Mouse (Mus musculus): ENCODE measurements around the gene Il16. TPM values are rescaled to one million over a fixed set of nuclear protein-coding genes. Genes with fewer than 3 reads are reported as not detected.

The Il16 gene
- polyA plus RNA-seq, 1 experiment: not detected

DNA sequence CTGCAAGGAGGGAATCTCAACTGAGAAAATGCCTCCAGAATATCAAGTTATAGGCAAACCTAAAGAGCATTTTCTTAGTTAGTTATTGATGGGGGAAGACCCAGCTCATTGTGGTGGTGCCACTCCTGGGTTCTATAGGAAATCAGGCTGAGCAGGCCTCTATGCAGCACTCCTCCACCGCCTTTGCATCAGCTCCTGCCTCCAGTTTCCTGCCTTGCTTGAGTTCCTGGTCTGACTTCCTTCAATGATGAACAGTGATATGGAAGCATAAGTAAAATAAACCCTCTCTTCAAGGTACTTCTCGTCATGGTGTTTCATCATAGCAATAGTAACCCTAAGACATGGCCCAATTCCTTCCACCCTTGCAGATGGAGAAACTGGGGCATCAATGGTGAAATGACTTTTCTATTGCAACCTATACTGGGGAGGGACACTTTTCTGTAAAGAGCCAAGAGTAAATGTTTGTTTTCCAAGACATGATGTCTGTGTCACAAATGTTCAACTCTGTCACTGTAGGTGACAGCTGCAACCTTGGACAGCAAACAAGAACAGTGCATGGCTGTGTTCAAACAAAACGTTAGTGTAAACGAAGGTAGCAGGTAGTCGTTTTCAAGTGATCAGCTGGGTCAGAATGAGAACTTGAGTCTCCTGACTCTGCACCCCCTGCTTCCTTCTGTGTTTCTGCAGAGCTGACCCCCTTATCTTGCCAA lies 77.4 kb downstream of the Il16 start:
- no peak for TF ChIP-seq GATA1 (IDR thresholded peaks at IDR 0.05; ENCODE audit: low read length)

- no peak for TF ChIP-seq GATA1 (IDR thresholded peaks at IDR 0.05; ENCODE audit: low read length)
Observed at GRCm38 (mm10) chr7:83666087-83666595, 79.4 kb downstream of the Il16 start.

- TF ChIP-seq GATA1 (IDR thresholded peaks at IDR 0.05; ENCODE audit: low read length): no peak
Observed at GRCm38 (mm10) chr7:83662711-83663375, 82.7 kb downstream of the Il16 start.

DNA sequence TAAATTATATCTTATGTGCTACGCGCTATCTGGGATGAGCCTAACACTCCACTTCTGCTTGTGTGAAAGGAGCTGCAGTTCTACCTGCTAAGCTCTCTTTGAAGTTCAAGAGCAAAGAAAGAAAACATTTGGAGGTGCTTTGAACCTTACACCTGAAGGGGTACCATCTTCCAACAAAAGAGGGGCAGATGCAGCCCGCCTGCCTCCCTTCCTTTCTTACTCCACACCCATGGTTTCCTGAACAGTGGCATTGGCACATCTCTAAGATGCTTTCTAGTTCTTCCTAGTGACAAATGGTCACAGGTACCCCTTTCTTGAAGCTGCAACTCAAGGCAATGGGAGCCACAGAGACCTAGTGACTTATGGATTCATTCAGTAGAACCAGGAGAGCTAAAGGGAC lies 83.8 kb downstream of the Il16 start:
- no peak for TF ChIP-seq GATA1 (IDR thresholded peaks at IDR 0.05; ENCODE audit: low read length)

- no peak for TF ChIP-seq GATA1 (IDR thresholded peaks at IDR 0.05; ENCODE audit: low read length)
Observed at GRCm38 (mm10) chr7:83661031-83661430, 84.5 kb downstream of the Il16 start.

- TF ChIP-seq GATA1 (IDR thresholded peaks at IDR 0.05; ENCODE audit: low read length): no peak
Observed at GRCm38 (mm10) chr7:83660273-83660691, 85.2 kb downstream of the Il16 start.

DNA sequence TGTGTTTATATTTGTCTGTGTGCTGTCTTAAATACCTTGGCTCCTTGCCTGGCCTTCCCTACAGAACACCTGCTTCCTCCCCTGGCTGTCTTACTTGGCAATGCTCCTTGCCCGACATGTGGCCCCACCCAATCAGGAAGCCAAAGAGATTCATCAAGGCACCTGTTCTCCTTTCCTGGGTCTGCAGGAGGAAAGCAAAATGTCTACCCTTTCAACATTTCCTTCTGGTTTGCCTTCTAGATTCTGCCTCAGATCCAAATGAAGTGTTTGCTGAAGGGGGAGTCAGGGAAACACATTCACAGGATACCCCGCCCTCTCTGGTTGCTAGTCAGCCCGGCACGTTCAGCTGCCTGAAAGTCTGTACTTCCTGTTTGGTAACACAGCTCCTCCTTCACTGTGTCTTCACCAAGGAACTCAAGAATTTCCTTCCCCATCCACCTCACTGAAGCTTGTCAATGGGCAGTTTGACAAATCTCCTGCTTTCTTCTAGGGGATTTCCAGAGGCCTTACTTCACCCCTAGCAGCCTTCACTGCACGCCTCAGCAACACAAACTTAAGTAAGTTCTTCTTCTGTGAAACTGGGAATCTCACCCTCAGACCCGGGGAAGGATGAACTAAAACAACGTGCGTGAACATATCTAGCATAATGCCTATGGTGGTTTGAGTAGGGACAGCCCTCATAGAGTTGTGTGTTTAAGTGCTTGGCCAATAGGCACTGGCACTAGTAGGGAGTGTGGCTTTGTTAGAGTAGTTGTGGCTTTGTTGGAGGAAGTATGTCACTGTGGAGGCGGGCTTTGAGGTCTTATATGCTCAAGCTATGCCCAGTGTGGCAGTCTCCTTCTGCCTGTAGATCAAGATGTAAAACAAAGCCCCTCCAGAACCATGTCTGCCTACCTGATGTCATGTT lies 86.1 kb downstream of the Il16 start:
- TF ChIP-seq GATA1 (IDR thresholded peaks at IDR 0.05; ENCODE audit: low read length): no peak

- no peak for TF ChIP-seq GATA1 (IDR thresholded peaks at IDR 0.05; ENCODE audit: low read length)
Observed at GRCm38 (mm10) chr7:83658716-83659115, 86.8 kb downstream of the Il16 start.

- no peak for TF ChIP-seq GATA1 (IDR thresholded peaks at IDR 0.05; ENCODE audit: low read length)
Observed at GRCm38 (mm10) chr7:83654938-83655630, 90.4 kb downstream of the Il16 start.

- TF ChIP-seq GATA1 (IDR thresholded peaks at IDR 0.05; ENCODE audit: low read length): no peak
Observed at GRCm38 (mm10) chr7:83654196-83654595, 91.3 kb downstream of the Il16 start.

- TF ChIP-seq GATA1 (IDR thresholded peaks at IDR 0.05; ENCODE audit: low read length): no peak
Observed at GRCm38 (mm10) chr7:83653605-83654051, 91.9 kb downstream of the Il16 start.

- TF ChIP-seq GATA1 (IDR thresholded peaks at IDR 0.05; ENCODE audit: low read length): no peak
Observed at GRCm38 (mm10) chr7:83652498-83652897, 93.0 kb downstream of the Il16 start.

DNA sequence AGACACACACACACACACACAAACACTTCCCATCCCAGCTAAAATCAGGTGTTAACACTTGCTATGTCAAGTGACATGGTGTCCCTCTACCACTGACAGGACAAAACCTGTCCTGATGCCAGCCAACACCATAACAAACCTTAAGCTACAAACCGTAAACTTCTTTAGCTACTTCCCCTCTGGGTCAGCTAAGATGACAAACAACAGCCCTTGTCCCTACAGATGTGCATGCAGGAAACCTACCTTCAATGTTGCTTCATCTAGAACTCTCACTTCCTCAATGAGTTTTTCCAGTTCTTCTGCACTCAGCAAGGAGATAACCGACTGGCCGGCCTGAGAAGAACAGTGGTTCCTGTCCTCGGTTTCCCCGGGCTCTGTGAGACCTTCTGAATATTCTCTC lies 94.9 kb downstream of the Il16 start:
- no peak for TF ChIP-seq GATA1 (IDR thresholded peaks at IDR 0.05; ENCODE audit: low read length)

DNA sequence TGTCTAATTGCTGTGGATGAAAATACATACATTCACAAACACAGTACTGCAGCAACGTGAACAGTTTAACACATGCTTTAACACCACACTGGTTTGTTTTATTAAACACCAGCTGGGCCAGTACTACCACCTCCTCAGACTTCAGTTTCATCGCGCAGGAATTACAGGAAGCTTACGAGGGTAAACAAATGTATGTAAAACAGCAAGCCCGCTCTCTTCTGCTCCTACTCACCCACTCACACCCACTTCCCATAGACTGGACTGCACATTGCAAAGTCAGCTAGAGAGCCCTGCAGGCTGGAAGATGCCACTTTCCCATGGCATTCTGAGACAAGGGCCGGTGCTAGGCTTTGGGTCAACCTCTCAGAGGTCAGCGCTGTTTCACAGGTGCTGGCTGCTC lies 96.7 kb downstream of the Il16 start:
- TF ChIP-seq GATA1 (IDR thresholded peaks at IDR 0.05; ENCODE audit: low read length): no peak

GRCm38 (mm10) chr7:83645476-83645875 lies 100.0 kb downstream of the Il16 start:
- no peak for TF ChIP-seq GATA1 (IDR thresholded peaks at IDR 0.05; ENCODE audit: low read length)
